Mouse (Mus musculus): ENCODE results near the gene Slc25a44. TPM values are rescaled to one million over a fixed set of nuclear protein-coding genes. Genes with fewer than 3 reads are reported as not detected.
"Not testable (repeated sequence)": the region's sequence is repeated elsewhere in the genome, so short reads cannot be mapped to it uniquely, and the experiment has no call there.

Gene Slc25a44
- polyA plus RNA-seq, 1 experiment from 2014 or later, result 20.6 TPM

DNA sequence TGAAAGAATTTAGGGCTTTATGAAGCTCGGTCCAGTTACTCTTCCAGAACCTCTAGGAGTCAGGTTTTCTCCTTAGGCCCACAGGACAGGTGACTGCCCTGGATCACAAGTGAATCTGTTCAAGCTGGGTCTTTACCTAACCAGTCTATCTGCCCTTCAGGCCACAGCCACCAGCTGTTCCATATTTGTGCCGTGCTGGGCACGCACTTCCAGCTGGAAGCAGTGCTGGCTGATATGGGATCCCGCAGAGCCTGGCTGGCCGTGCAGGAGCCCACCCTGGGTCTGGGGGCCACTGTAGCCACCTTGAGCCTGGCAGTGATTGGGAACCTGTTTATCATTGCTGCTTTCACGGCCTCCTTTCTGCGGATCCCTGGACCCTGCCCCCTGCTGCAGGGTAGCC lies 48.3 kb downstream of the Slc25a44 start:
- H3K4me3 ChIP-seq (ENCODE audit: low read depth, low read length); H3K36me3 ChIP-seq (ENCODE audit: control insufficient read depth, insufficient read depth, low read length); DNase-seq (ENCODE audit: low spot score); H3K27me3 ChIP-seq (replicated peaks; ENCODE audit: control insufficient read depth, insufficient read depth, low read length); H3K4me1 ChIP-seq (replicated peaks; ENCODE audit: control insufficient read depth, insufficient read depth, low read length); H3K9me3 ChIP-seq (ENCODE audit: control insufficient read depth, low read length); H3K27ac ChIP-seq (ENCODE audit: low read depth, low read length); ATAC-seq (replicated peaks; ENCODE audit: low FRiP score); H3K9ac ChIP-seq (ENCODE audit: low read depth, low read length): not testable (repeated sequence)
- 32% methylated on average over 5 of the region's 7 CpGs for WGBS
- peak overlapping the region; percentile 31; the same call in 1 of the 2 replicates for H3K4me2 ChIP-seq

DNA sequence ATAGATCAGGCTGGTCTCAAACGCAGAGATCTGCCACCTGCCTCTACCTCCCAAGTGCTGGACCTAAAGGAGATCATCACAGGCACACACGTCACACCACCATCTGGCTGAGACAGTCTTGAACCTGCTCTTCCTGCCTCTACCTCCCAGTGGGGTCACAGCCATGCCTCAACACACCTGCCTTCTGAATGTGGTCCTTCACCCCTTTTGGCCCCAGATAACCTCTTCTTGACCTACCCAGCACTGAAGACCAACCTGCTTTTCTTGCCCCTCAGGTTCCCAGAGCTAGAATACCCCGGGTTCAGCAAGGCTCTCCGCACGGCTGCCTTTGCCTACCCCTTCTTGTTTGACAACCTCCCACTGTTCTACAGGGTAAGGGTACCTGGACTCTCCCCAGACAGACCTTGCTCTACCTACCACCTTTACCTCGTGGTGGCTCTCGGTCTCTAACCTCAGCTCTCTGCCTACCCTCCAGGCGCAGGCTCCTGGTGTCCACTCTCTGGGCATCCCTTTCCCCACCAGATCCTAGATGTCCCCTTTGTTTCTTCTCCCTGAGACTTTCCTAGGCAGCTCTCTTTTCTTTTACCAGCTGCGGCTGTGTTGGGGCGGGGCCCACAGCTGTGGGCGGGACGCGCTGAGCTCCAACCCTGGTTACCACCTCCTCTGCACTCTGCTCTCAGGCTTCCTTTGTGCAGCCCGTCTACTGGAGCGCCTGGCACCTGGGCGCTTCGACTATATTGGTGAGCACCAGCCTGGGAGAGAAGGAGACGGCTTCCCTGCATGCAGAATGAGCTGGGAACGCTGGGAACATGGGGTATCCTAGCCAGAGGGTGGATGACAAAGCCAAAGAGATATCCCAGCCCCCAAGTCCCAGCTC lies 49.0 kb downstream of the Slc25a44 start:
- H3K27ac ChIP-seq (ENCODE audit: low read depth, low read length); H3K4me3 ChIP-seq (ENCODE audit: low read depth, low read length): not testable (repeated sequence)

DNA sequence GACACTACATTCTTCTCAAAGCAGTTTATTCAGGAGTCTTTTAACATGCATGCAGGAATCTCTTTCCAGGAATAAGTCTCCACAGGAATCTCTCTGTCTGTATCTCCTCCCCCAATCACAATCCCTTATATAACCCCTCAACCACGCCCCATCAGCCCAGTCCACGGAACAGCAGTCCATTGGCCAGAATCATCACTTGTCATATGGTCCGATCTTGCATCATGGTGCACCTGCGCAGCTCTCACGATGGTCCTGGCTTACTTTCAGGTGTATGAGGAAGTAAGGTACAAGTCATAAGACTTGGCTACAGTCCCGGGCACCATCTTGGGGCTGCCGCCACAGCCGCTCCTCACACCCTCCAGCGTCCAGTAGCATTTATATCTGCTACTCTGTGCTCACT lies 52.3 kb downstream of the Slc25a44 start, which contains the start of gene Bglap3:
Bglap3 (minus strand) TSS at position 101 of the 400 bp plus-strand sequence.
- H3K4me2 ChIP-seq; H3K9me3 ChIP-seq (ENCODE audit: control insufficient read depth, low read length); DNase-seq (ENCODE audit: low spot score); H3K27me3 ChIP-seq (replicated peaks; ENCODE audit: control insufficient read depth, insufficient read depth, low read length); ATAC-seq (replicated peaks; ENCODE audit: low FRiP score); H3K36me3 ChIP-seq (ENCODE audit: control insufficient read depth, insufficient read depth, low read length); H3K4me1 ChIP-seq (replicated peaks; ENCODE audit: control insufficient read depth, insufficient read depth, low read length); H3K9ac ChIP-seq (ENCODE audit: low read depth, low read length); H3K27ac ChIP-seq (ENCODE audit: low read depth, low read length); H3K4me3 ChIP-seq (ENCODE audit: low read depth, low read length): not testable (repeated sequence)
- WGBS, result 90% methylated on average over 9 of the region's 9 CpGs

More for the DNA sequence above, 49.0 kb downstream of the Slc25a44 start:
- 11% methylated on average over 18 of the region's 19 CpGs for WGBS
- H3K4me1 ChIP-seq (replicated peaks; ENCODE audit: control insufficient read depth, insufficient read depth, low read length); H3K36me3 ChIP-seq (ENCODE audit: control insufficient read depth, insufficient read depth, low read length); DNase-seq (ENCODE audit: low spot score); H3K27me3 ChIP-seq (replicated peaks; ENCODE audit: control insufficient read depth, insufficient read depth, low read length); H3K9me3 ChIP-seq (ENCODE audit: control insufficient read depth, low read length); H3K9ac ChIP-seq (ENCODE audit: low read depth, low read length): not testable (repeated sequence)
- H3K4me2 ChIP-seq, result peak overlapping the region; percentile 31
- peak; percentile 91 for ATAC-seq (replicated peaks; ENCODE audit: low FRiP score)

DNA sequence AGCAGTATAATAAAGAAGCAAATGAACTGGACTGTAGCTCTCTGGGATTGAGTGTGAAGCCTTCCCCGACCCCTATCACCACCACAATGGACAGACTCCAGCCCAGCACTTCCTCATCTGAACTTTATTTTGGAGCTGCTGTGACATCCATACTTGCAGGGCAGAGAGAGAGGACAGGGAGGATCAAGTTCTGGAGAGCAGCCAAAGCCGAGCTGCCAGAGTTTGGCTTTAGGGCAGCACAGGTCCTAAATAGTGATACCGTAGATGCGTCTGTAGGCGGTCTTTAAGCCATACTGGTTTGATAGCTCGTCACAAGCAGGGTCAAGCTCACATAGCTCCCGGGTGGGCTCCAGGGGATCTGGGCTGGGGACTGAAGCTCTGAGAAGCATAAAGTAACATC lies 56.4 kb downstream of the Slc25a44 start:
- Histone ChIP-seq H3K4me1 (replicated peaks; ENCODE audit: control insufficient read depth, insufficient read depth, low read length) (peaks cover 13% of the 10 kb centered on the region), H3K27me3 (replicated peaks; ENCODE audit: control insufficient read depth, insufficient read depth, low read length) (peaks cover 21% of the 10 kb centered on the region)
- ATAC-seq (replicated peaks; ENCODE audit: low FRiP score); H3K9me3 ChIP-seq (ENCODE audit: control insufficient read depth, low read length); H3K4me2 ChIP-seq; DNase-seq (ENCODE audit: low spot score); H3K27ac ChIP-seq (ENCODE audit: low read depth, low read length); H3K36me3 ChIP-seq (ENCODE audit: control insufficient read depth, insufficient read depth, low read length); H3K4me3 ChIP-seq (ENCODE audit: low read depth, low read length); H3K9ac ChIP-seq (ENCODE audit: low read depth, low read length): not testable (repeated sequence)
- WGBS, result 86% methylated on average over 7 of the region's 7 CpGs

DNA sequence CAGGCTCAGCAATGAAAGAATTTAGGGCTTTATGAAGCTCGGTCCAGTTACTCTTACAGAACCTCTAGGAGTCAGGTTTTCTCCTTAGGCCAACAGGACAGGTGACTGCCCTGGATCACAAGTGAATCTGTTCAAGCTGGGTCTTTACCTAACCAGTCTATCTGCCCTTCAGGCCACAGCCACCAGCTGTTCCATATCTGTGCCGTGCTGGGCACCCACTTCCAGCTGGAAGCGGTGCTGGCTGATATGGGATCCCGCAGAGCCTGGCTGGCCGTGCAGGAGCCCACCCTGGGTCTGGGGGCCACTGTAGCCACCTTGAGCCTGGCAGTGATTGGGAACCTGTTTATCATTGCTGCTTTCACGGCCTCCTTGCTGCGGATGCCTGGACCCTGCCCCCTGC lies 57.4 kb downstream of the Slc25a44 start:
- peaks cover 23% of the 10 kb centered on the region for H3K4me1 ChIP-seq (replicated peaks; ENCODE audit: control insufficient read depth, insufficient read depth, low read length)
- H3K9me3 ChIP-seq (ENCODE audit: control insufficient read depth, low read length); H3K36me3 ChIP-seq (ENCODE audit: control insufficient read depth, insufficient read depth, low read length); DNase-seq (ENCODE audit: low spot score); H3K27ac ChIP-seq (ENCODE audit: low read depth, low read length); H3K9ac ChIP-seq (ENCODE audit: low read depth, low read length); H3K4me3 ChIP-seq (ENCODE audit: low read depth, low read length); ATAC-seq (replicated peaks; ENCODE audit: low FRiP score); H3K4me2 ChIP-seq: not testable (repeated sequence)
- H3K27me3 ChIP-seq (replicated peaks; ENCODE audit: control insufficient read depth, insufficient read depth, low read length), result peaks cover 21% of the 10 kb centered on the region
- WGBS, result 41% methylated on average over 3 of the region's 7 CpGs

DNA sequence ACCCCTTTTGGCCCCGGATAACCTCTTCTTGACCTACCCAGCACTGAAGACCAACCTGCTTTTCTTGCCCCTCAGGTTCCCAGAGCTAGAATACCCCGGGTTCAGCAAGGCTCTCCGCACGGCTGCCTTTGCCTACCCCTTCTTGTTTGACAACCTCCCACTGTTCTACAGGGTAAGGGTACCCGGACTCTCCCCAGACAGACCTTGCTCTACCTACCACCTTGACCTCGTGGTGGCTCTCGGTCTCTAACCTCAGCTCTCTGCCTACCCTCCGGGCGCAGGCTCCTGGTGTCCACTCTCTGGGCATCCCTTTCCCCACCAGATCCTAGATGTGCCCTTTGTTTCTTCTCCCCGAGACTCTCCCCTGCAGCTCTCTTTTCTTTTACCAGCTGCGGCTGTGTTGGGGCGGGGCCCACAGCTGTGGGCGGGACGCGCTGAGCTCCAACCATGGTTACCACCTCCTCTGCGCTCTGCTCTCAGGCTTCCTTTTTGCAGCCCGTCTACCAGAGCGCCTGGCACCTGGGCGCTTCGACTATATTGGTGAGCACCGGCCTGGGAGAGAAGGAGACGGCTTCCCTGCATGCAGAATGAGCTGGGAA lies 58.0 kb downstream of the Slc25a44 start:
- H3K27me3 ChIP-seq (replicated peaks; ENCODE audit: control insufficient read depth, insufficient read depth, low read length), result peaks cover 21% of the 10 kb centered on the region
- not testable (repeated sequence) for H3K9ac ChIP-seq (ENCODE audit: low read depth, low read length); H3K4me3 ChIP-seq (ENCODE audit: low read depth, low read length); DNase-seq (ENCODE audit: low spot score); H3K9me3 ChIP-seq (ENCODE audit: control insufficient read depth, low read length); H3K36me3 ChIP-seq (ENCODE audit: control insufficient read depth, insufficient read depth, low read length); H3K27ac ChIP-seq (ENCODE audit: low read depth, low read length)
- ATAC-seq (replicated peaks; ENCODE audit: low FRiP score), result peak; percentile 42; the same call in 1 of the 2 replicates
- peak overlapping the region; percentile 47 for H3K4me2 ChIP-seq
- WGBS, result 7% methylated on average over 19 of the region's 22 CpGs
- H3K4me1 ChIP-seq (replicated peaks; ENCODE audit: control insufficient read depth, insufficient read depth, low read length), result peaks cover 29% of the 10 kb centered on the region

DNA sequence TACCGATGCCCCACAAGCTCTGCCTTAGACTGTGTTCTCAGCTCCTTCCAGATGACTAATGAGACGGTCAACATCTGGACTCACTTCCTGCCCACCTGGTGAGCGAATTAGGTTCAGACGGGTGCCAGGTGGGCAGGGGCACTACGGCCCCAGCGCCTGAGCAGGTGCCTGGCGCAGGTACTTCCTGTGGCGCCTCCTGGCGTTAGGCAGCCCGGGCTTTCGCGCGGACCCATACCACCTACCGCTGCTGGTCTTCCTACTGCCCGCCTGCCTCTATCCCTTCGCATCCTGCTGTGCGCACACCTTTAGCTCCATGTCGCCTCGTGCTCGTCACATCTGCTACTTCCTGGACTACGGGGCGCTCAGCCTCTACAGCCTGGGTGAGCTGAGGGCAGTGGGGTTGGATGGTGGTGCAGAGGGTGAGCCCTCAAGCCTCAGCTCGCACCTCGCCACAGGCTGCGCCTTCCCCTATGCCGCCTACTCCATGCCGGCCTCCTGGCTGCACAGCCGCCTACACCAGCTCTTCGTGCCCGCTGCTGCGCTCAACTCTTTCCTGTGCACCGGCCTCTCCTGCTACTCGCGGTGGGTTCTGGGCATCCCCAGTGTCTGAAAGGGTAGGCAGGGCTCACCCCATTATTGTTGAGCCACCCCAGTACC lies 59.1 kb downstream of the Slc25a44 start:
- no peak for DNase-seq (ENCODE audit: low spot score)
- no peak for ATAC-seq (replicated peaks; ENCODE audit: low FRiP score)
- WGBS, result 32% methylated on average over 34 of the region's 34 CpGs
- H3K9ac ChIP-seq (ENCODE audit: low read depth, low read length), result no peak overlapping the region
- H3K4me1 ChIP-seq (replicated peaks; ENCODE audit: control insufficient read depth, insufficient read depth, low read length), result peaks cover 36% of the 10 kb centered on the region
- 0 out of 2 replicates have a peak, but pooled peaks cover 3% of the 10 kb centered on the region for H3K9me3 ChIP-seq (ENCODE audit: control insufficient read depth, low read length)
- H3K27me3 ChIP-seq (replicated peaks; ENCODE audit: control insufficient read depth, insufficient read depth, low read length), result peaks cover 21% of the 10 kb centered on the region
- no peak overlapping the region for H3K4me3 ChIP-seq (ENCODE audit: low read depth, low read length)
- no peak overlapping the region for H3K27ac ChIP-seq (ENCODE audit: low read depth, low read length)
- peaks cover 12% of the 10 kb centered on the region for H3K36me3 ChIP-seq (ENCODE audit: control insufficient read depth, insufficient read depth, low read length)
- no peak overlapping the region; the same call in 1 of the 2 replicates for H3K4me2 ChIP-seq

DNA sequence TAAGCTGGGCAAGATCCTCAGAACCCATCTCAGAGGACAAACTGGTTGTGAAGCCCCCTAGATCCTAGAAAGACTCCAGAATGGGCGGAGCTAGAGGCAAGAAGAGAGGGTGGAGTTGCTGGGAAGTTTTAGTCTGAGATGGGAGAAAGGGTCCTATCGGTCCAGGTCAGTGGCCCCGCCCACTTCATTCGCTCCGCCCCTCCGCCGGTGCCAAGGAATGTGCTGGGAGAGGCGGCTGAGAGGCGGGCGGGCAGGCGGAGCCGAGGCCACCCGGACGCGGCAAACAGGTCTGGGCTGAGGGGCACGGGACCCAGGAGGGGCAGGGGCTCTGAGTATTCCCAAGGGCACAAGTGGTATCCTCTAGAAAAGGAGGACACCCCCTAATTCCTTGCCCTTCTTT lies 60.6 kb downstream of the Slc25a44 start, which contains the start of gene Paqr6:
Paqr6 (plus strand) TSS at position 248 of the 400 bp plus-strand sequence.
- H3K4me1 ChIP-seq (replicated peaks; ENCODE audit: control insufficient read depth, insufficient read depth, low read length), result peaks cover 36% of the 10 kb centered on the region
- H3K4me3 ChIP-seq (ENCODE audit: low read depth, low read length), result peak within 1 kb of the TSS; percentile 35
- no peaks in the 10 kb centered on the region for H3K9me3 ChIP-seq (ENCODE audit: control insufficient read depth, low read length)
- H3K9ac ChIP-seq (ENCODE audit: low read depth, low read length), result peak within 1 kb of the TSS; percentile 56
- H3K4me2 ChIP-seq, result peak within 1 kb of the TSS; percentile 60
- H3K36me3 ChIP-seq (ENCODE audit: control insufficient read depth, insufficient read depth, low read length), result peaks cover 25% of the 10 kb centered on the region
- 5% methylated on average over 16 of the region's 16 CpGs for WGBS
- DNase-seq (ENCODE audit: low spot score), result peak; percentile 62
- peaks cover 21% of the 10 kb centered on the region for H3K27me3 ChIP-seq (replicated peaks; ENCODE audit: control insufficient read depth, insufficient read depth, low read length)
- peak within 1 kb of the TSS; percentile 78 for H3K27ac ChIP-seq (ENCODE audit: low read depth, low read length)
- peak; percentile 55; the same call in 1 of the 2 replicates for ATAC-seq (replicated peaks; ENCODE audit: low FRiP score)

All from liver, embryonic 11.5 days (tissue).